Mouse (Mus musculus): ENCODE measurements at regions not wholly inside any gene's neighbourhood (a gene's known extent, or its start where the extent isn't known, plus 50 kb on each side); places are given as distances from the start of the nearest gene placed in this dataset.
"Not testable (repeated sequence)": the region's sequence is repeated elsewhere in the genome, so short reads cannot be mapped to it uniquely, and the experiment has no call there.

DNA sequence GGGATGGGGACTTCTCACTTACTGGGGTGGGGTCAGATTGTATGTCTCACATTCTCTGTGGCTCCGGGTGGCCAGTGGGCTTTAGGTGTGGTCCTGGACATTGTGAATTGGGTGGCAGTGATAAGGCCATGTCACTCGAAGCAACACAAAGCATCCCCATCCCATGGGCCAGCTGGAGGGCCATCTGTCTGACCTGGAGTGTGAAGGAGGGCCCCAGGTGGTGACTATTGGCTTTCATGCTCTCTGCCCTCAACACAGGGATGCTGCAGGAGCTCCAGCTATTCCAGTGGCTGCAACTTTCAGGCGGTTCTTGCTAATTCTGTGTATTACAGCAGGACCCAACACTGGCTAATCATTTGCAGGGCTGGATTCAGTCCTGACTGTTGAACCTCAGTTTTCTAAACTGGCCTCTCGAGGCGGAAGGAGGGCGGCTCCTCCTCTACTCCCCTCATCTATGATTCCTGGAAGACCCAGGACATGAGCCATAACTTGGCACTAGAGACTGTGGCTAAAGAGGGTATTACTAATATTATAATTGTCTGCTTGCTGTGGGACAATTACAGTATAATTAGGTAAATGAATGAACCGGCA lies 64.1 kb downstream of the 9530068E07Rik start:
- no peak for DNase-seq (ENCODE audit: low read depth, low spot score)

DNA sequence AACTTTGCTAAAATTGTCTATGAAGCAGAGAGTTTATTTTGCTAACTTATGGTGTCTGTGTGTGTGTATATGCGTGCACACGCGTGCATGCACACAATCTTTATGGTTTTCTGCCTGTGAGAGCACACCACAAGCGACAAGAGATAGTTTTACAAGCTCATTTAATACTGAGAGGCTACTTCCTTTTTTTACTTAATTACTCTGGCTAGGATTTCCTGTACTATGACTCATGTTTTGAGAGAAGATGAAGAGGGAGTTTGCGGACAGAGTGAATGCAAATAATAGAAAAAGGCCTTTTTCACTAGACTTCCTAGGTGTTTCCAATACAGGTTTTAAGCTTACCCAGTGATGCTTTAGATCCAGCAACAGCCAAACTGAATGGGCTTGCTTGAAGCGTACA lies 74.9 kb downstream of the 9530068E07Rik start:
- DNase-seq (ENCODE audit: low read depth, low spot score), result not testable (repeated sequence)

GRCm38 (mm10) chr11:52480111-52480510 lies 83.9 kb downstream of the 9530068E07Rik start:
- not testable (repeated sequence) for DNase-seq (ENCODE audit: low read depth, low spot score)

DNA sequence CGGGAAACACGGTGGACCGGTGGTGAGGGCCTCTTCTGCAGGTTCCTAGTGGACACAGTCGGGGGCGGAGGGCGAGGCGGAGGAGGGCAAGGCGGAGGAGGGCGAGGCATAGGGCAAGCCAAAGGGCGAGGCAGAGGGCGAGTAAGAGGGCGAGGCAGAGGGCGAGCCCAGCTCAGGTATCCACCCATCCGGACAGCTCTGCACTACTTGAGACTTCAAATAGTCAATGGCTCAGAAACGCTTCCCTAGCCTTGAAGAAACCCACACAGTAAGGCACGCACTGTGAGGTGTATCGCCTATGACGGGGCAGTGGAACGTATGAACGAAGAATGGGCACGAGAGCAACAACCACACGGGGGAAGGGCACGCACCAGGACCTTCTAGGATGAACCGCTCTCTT lies 84.5 kb downstream of the 9530068E07Rik start:
- not testable (repeated sequence) for DNase-seq (ENCODE audit: low read depth, low spot score)

- not testable (repeated sequence) for DNase-seq (ENCODE audit: low read depth, low spot score)
Measured at GRCm38 (mm10) chr11:52483534-52483933, 87.3 kb downstream of the 9530068E07Rik start.

- not testable (repeated sequence) for DNase-seq (ENCODE audit: low read depth, low spot score)
Measured at GRCm38 (mm10) chr11:52488538-52488937, 92.3 kb downstream of the 9530068E07Rik start.

- DNase-seq (ENCODE audit: low read depth, low spot score), result no peak
Measured at GRCm38 (mm10) chr11:52493336-52493735, 97.1 kb downstream of the 9530068E07Rik start.

GRCm38 (mm10) chr11:52496908-52497307 lies 100.7 kb downstream of the 9530068E07Rik start:
- DNase-seq (ENCODE audit: low read depth, low spot score), result no peak

- no peak for DNase-seq (ENCODE audit: low read depth, low spot score)
Measured at GRCm38 (mm10) chr11:52502759-52503365, 106.6 kb downstream of the 9530068E07Rik start.

DNA sequence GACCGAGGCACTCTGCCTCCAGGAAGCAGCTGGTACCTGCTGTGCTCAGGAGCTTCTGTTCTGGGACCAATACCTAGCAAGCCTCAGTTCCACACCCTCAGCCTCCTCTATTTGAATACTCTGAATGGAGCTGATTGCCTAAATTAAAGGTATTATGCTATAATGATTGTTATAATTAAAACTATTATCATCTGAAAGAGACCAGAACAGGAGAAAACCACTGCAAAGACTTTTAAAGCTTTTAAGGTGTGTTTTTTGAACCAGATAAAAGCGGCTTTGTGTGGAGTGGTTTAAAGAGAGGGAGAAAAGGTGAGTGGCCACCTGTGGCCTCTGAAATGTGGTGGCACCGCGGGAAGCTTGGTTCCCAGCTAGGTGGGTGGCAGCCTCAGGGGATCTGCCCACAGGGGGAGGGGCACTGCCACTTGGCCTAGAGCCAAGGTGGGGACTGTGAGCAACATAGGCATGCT lies 115.6 kb downstream of the 9530068E07Rik start:
- no peak for DNase-seq (ENCODE audit: low read depth, low spot score)

GRCm38 (mm10) chr11:52517330-52517729 lies 121.1 kb downstream of the 9530068E07Rik start:
- peak; percentile 50 for DNase-seq (ENCODE audit: low read depth, low spot score)

- no peak for DNase-seq (ENCODE audit: low read depth, low spot score)
Measured at GRCm38 (mm10) chr11:52519877-52520276, 123.6 kb downstream of the 9530068E07Rik start.

- DNase-seq (ENCODE audit: low read depth, low spot score), result peak; percentile 73
Measured at GRCm38 (mm10) chr11:52521879-52522278, 125.7 kb downstream of the 9530068E07Rik start.

DNA sequence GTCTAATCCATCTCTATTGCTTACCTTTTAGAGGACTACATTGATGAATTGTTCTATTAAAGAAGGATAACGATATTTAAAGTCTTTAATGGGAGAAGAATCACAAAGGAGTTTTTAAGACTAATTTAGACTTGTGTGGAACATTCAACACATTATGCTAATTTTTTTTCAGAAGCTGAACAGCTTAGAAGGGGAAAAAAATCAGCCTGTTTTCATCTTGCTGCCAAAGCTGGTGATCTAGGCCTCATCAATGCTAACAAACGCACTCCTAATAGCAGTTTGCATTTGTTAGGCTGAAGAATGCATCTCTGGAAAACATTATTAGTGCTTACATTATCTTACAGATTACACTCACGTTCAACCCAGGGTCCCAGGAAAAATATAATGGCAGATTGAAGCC lies 126.2 kb downstream of the 9530068E07Rik start:
- DNase-seq (ENCODE audit: low read depth, low spot score), result no peak

DNA sequence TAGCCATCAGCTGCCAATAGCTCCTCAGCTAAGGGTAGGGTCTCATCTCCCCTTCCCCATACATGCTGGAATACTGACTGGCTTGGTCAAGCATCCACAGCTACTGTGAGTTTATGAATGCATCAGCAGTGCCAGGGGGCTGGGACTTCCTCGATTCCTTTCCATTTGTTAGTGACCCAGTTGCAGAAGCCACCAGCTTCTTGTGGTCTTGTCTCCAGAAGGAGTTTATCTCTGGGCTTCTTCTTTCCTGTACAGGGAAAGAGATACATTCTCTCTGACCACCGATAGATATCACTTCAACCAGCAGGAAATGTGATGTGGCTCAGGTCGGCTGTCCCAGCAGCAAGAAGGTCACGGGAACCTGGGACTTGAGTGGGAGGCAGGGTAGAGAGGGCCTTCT lies 127.0 kb downstream of the 9530068E07Rik start:
- DNase-seq (ENCODE audit: low read depth, low spot score), result no peak

DNA sequence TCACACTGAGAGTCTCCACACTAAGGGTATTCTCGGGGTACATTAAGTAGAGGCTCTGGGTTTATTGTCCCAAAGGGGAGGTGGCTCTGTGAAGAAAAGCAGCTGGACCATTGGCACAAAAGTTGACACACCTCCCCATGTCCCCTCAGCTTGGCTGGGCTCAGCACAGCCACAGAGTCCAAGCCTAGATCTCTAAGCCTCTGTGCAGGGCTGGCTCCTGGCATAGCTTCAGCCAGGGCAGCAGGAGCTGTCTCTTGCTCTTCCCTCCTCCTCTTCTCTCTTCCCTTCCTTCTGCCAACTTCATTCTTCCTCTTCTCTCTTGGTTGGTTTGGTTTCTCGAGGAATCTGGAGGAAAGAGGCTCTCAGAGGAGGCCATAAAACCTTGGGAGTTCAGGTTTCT lies 127.4 kb downstream of the 9530068E07Rik start:
- no peak for DNase-seq (ENCODE audit: low read depth, low spot score)

- no peak for DNase-seq (ENCODE audit: low read depth, low spot score)
Measured at GRCm38 (mm10) chr11:52525446-52525845, 129.2 kb downstream of the 9530068E07Rik start.

GRCm38 (mm10) chr11:52526306-52526705 lies 130.1 kb downstream of the 9530068E07Rik start:
- DNase-seq (ENCODE audit: low read depth, low spot score), result no peak

DNA sequence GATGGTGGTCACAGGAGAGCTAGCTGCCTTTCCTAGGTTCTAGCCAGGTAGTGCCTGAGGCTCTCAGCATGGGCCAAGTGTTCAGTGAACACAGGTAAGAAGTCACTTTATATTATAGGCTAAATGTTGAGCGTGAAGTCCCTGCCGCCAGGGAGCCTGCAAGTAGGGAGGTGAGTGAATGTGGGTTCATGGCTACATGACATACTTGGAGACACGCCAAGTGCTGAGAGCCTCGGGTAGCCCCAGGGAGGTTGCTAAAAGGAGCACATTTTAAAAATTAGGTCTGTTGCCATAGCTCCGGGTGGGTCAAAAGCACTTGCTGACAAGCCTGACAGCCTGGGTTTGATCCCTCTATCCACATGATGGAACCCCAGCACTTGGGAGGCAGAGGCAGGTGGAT lies 137.2 kb downstream of the 9530068E07Rik start:
- DNase-seq (ENCODE audit: low read depth, low spot score), result peak; percentile 36

GRCm38 (mm10) chr11:52534586-52534985 lies 138.4 kb downstream of the 9530068E07Rik start:
- DNase-seq (ENCODE audit: low read depth, low spot score), result no peak

GRCm38 (mm10) chr11:52536211-52536610 lies 140.0 kb downstream of the 9530068E07Rik start:
- DNase-seq (ENCODE audit: low read depth, low spot score), result no peak

DNA sequence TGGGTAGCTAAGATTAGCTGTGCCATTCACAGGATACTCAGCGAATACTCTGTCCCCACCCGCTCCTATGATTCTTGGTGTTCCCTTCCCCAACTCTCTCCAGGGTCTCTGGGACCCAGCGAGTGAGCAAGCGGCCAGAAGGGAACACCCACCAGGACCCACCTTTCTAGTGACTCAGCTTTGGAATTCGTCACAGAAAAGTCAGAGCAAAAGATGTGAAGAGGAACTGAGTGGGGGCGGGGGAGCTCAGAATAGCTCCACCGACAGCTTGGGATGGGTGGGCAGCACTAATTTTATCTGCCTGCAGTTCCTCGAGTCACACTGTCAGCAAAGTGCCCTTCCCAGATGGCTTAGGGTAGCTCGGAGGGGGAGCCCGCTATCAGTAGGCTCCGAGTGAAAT lies 140.6 kb downstream of the 9530068E07Rik start:
- DNase-seq (ENCODE audit: low read depth, low spot score), result no peak

GRCm38 (mm10) chr11:52537819-52538435 lies 141.7 kb downstream of the 9530068E07Rik start:
- DNase-seq (ENCODE audit: low read depth, low spot score), result peak; percentile 70
